Mouse (Mus musculus) liver, adult 2 months (tissue): ENCODE measurements around the gene Ism2. TPM values are rescaled to one million over a fixed set of nuclear protein-coding genes. Genes with fewer than 3 reads are reported as not detected.

Experiments used
- DNase-seq: peaks from one replicate; pipeline ENCODE4 v3.0.0-alpha.2; 2011; ENCODE audit warnings: low read depth, low spot score; ENCODE audit errors: extremely low read depth
- H3K27ac ChIP-seq: fragments of 200-500 bp; replicated peaks from 2 replicates; pipeline ENCODE4 v1.5.1; 2012; ENCODE audit warnings: low read depth, mild to moderate bottlenecking, control low read depth, inconsistent platforms, low read length; ENCODE audit not compliant: insufficient read depth
- H3K27me3 ChIP-seq: fragments of 200-500 bp; 2 replicates; pipeline ENCODE4 v1.6.1; 2012; ENCODE audit warnings: mild to moderate bottlenecking, moderate library complexity, low read length, inconsistent platforms; ENCODE audit not compliant: control insufficient read depth, insufficient read depth
- H3K36me3 ChIP-seq: fragments of 200-500 bp; 2 replicates; pipeline ENCODE4 v1.6.1; 2012; ENCODE audit warnings: low read length, inconsistent platforms; ENCODE audit not compliant: control insufficient read depth, insufficient read depth
- H3K4me1 ChIP-seq: fragments of 200-500 bp; 2 replicates; pipeline ENCODE4 v1.6.1; 2011; ENCODE audit warnings: low read length; ENCODE audit not compliant: control insufficient read depth, insufficient read depth
- H3K4me3 ChIP-seq: fragments of 200-500 bp; 2 replicates; pipeline ENCODE4 v1.5.1; 2011; ENCODE audit warnings: low read depth, mild to moderate bottlenecking, control low read depth, low read length, moderate library complexity; ENCODE audit not compliant: insufficient read depth
- H3K79me2 ChIP-seq: fragments of 200-500 bp; 2 replicates; pipeline ENCODE4 v1.6.1; 2012; ENCODE audit warnings: inconsistent platforms, mild to moderate bottlenecking, low read length, moderate library complexity; ENCODE audit not compliant: control insufficient read depth, insufficient read depth
- H3K9ac ChIP-seq: fragments of 200-500 bp; 2 replicates; pipeline ENCODE4 v1.6.1; 2012; ENCODE audit warnings: low read depth, mild to moderate bottlenecking, control low read depth, inconsistent platforms, low read length
- CTCF ChIP-seq: fragments of 200-500 bp; IDR thresholded peaks from 2 replicates; pipeline ENCODE4 v1.5.1; 2011; ENCODE audit warnings: low read depth, low read length, control low read depth
- POLR2A ChIP-seq: fragments of 200-500 bp; IDR thresholded peaks from 2 replicates; pipeline ENCODE4 v1.6.1; 2011; ENCODE audit warnings: low read length, control low read depth; ENCODE audit not compliant: insufficient read depth; ENCODE audit errors: extremely low read depth
- WGBS: fragments of 180-500 bp; shearing (Covaris S2); methylation state at CpG from one replicate; pipeline ENCODE4 v1.1.7; 2018; 5-methylcytosine and 5-hydroxymethylcytosine counted together
- polyA plus RNA-seq: library from polyadenylated mRNA; depleted of rRNA; stranded (reverse); fragments of >200 nt; gene quantifications from 2 replicates; pipeline ENCODE4 v1.2.3, GENCODE M21; 2012; rRNA removed
- total RNA-seq: library from RNA; depleted of rRNA; stranded (reverse); fragments of >200 nt; gene quantifications from 2 replicates; pipeline ENCODE4 v1.2.3, GENCODE M21; 2014; rRNA removed

Ism2 gene
- total and polyA plus RNA-seq, 2 experiments, result 0.18 to 0.28 TPM

GRCm38 (mm10) chr12:87253878-87254277 lies 45.6 kb downstream of the Ism2 start:
- no peak for TF ChIP-seq POLR2A
- no peak for TF ChIP-seq CTCF
- Histone ChIP-seq H3K9ac (no peak overlapping the region), H3K36me3 (peaks cover 72% of the 10 kb centered on the region), H3K4me1 (no peaks in the 10 kb centered on the region), H3K27me3 (no peaks in the 10 kb centered on the region), H3K27ac (no peak overlapping the region), H3K4me3 (no peak overlapping the region), H3K79me2 (no peaks in the 10 kb centered on the region)
- 96% methylated on average over 6 of the region's 6 CpGs for WGBS
- no peak for DNase-seq

DNA sequence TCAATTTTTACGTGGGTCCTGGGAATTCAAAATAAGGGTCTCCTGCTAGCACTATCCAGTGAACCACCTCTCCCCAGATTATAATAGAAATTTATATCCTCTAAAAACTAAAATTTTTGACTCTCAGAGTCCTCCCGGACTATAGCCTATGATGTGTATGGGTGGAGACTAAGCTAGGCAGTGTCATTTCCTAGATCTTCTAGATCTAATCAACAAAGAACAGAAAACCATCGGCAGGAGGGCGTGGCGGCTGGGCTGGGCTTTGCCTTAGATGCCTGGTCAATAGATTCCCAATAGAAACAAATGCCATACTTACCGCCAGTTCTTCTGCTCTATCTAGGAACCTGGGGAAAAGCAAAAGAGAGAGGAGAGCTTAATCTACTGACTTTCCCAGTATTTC lies 49.3 kb downstream of the Ism2 start:
- H3K4me1 ChIP-seq, result no peaks in the 10 kb centered on the region
- no peaks in the 10 kb centered on the region for H3K79me2 ChIP-seq
- no peak for DNase-seq
- no peaks in the 10 kb centered on the region for H3K27me3 ChIP-seq
- H3K4me3 ChIP-seq, result no peak overlapping the region
- no peak for TF ChIP-seq CTCF
- no peak for TF ChIP-seq POLR2A
- H3K27ac ChIP-seq, result no peak overlapping the region
- 91% methylated on average over 6 of the region's 6 CpGs for WGBS
- peaks cover 69% of the 10 kb centered on the region for H3K36me3 ChIP-seq
- no peak overlapping the region for H3K9ac ChIP-seq

DNA sequence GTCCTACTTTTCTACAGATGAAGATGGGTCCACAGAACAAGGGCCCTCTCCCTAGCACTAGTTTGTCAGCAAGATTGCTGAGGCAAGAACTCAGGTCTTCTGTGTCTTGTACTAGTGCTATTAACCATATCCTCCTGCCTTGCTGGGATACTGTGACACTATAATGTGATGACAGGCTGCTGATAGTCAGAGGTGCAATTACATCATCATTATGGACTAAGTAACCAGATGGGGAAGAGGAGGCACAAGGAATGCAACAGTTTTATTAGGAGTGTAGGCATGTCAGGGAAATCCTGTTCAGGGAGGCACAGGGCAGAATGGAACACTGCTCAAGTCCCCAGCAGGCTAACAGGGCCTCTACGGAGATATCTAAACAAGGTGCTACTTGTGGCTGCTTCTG lies 60.9 kb downstream of the Ism2 start, which contains the start of gene Noxred1:
Noxred1 (minus strand) TSS at position 101 of the 400 bp plus-strand sequence.
- peaks cover 32% of the 10 kb centered on the region for H3K36me3 ChIP-seq
- WGBS, result 93% methylated on average over 1 of the region's 1 CpGs
- H3K4me1 ChIP-seq, result no peaks in the 10 kb centered on the region
- no peaks in the 10 kb centered on the region for H3K27me3 ChIP-seq
- H3K27ac ChIP-seq, result no peak within 1 kb of the TSS
- DNase-seq, result no peak
- H3K79me2 ChIP-seq, result no peaks in the 10 kb centered on the region
- TF ChIP-seq POLR2A (no peak), CTCF (no peak)
- no peak within 1 kb of the TSS for H3K9ac ChIP-seq
- no peak within 1 kb of the TSS for H3K4me3 ChIP-seq

DNA sequence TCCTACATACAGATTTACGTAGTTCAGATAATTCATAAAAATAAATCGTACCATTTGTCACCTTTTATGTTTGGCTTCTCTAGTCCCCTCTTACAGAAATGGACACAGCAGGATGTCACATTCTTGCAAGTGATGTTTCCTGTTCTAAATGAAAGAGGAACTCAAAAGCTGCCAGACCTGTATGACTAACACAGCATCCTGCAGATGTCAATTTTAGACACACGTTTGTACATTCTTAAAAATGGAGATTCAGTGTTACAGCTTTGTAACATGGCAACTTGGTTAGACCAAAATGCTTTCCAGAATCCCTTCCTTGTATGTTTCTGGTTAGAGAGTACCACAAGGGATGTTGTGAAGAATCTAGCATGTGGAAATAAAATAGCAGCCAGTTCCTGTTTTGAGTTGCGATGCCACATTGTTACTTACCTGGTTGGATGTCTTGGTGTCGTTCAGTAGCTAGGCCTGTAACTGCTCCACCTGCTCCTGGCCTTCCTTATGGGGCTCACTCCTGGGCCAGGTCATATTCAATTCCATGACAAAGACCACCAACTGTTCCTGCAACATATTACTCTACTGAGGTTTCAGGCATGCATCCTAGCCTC lies 62.5 kb downstream of the Ism2 start:
- Histone ChIP-seq H3K9ac (no peak overlapping the region), H3K79me2 (no peaks in the 10 kb centered on the region), H3K36me3 (peaks cover 22% of the 10 kb centered on the region), H3K27ac (no peak overlapping the region), H3K4me3 (no peak overlapping the region), H3K4me1 (no peaks in the 10 kb centered on the region), H3K27me3 (no peaks in the 10 kb centered on the region)
- TF ChIP-seq POLR2A (no peak), CTCF (no peak)
- 81% methylated on average over 5 of the region's 5 CpGs for WGBS
- DNase-seq, result no peak

- H3K9ac ChIP-seq, result no peak overlapping the region
- DNase-seq, result no peak
- no peak overlapping the region for H3K27ac ChIP-seq
- TF ChIP-seq POLR2A (no peak), CTCF (no peak)
- H3K79me2 ChIP-seq, result no peaks in the 10 kb centered on the region
- H3K4me3 ChIP-seq, result no peak overlapping the region
- H3K4me1 ChIP-seq, result no peaks in the 10 kb centered on the region
- no peaks in the 10 kb centered on the region for H3K36me3 ChIP-seq
- H3K27me3 ChIP-seq, result no peaks in the 10 kb centered on the region
Measured at GRCm38 (mm10) chr12:87230379-87230895, 69.1 kb downstream of the Ism2 start.

DNA sequence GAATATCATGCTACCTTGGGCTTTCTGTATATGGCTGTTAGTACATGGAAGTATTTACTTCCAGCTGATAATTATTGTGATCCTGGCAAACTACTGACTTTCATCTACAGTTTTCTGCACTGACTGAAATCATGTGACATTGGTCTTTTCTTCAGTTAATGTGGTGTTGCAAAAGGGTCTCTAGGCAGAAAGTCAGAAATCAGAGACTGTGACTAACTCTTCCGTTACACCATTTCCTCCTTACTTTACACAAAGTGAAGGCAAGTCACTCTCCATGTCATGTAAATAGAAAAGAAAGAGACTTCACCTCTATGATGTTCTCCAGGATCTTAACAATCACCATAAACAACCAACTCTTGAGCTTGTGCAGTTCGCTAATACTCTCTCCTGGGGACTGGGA lies 69.9 kb downstream of the Ism2 start:
- WGBS, result 98% methylated on average over 2 of the region's 2 CpGs
- Histone ChIP-seq H3K9ac (no peak overlapping the region), H3K4me1 (no peaks in the 10 kb centered on the region), H3K27ac (no peak overlapping the region), H3K79me2 (no peaks in the 10 kb centered on the region), H3K36me3 (no peaks in the 10 kb centered on the region), H3K27me3 (no peaks in the 10 kb centered on the region), H3K4me3 (no peak overlapping the region)
- TF ChIP-seq POLR2A (no peak), CTCF (no peak)
- DNase-seq, result no peak

Other genes starting within 250 kb of the Ism2 start
- 0.13 and 0.18 TPM in 2 replicates for gene Ngb, start 197.2 kb downstream of the Ism2 start, total RNA-seq
- 0.19 and 0.23 TPM in 2 replicates for gene Ngb, start 197.2 kb downstream of the Ism2 start, polyA plus RNA-seq
- gene Gstz1, start 152.5 kb downstream of the Ism2 start, total RNA-seq, result 915 and 1,082 TPM in 2 replicates
- 816 and 942 TPM in 2 replicates for gene Gstz1, start 152.5 kb downstream of the Ism2 start, polyA plus RNA-seq
- 11.6 and 16.2 TPM in 2 replicates for gene Pomt2, start 151.7 kb downstream of the Ism2 start, total RNA-seq
- 13.0 and 14.7 TPM in 2 replicates for gene Pomt2, start 151.7 kb downstream of the Ism2 start, polyA plus RNA-seq
- gene Samd15, start 100.0 kb downstream of the Ism2 start, total RNA-seq, result not detected in 2 replicates
- not detected in 2 replicates for gene Samd15, start 100.0 kb downstream of the Ism2 start, polyA plus RNA-seq
- gene Tmed8, start 99.3 kb downstream of the Ism2 start, total RNA-seq, result 1.5 and 1.6 TPM in 2 replicates
- 0.71 and 0.77 TPM in 2 replicates for gene Tmed8, start 99.3 kb downstream of the Ism2 start, polyA plus RNA-seq
- gene Noxred1, start 61.0 kb downstream of the Ism2 start, total RNA-seq, result 0.34 TPM in 1 of 2 replicates, not detected in the other
- gene Noxred1, start 61.0 kb downstream of the Ism2 start, polyA plus RNA-seq, result 0.21 and 0.23 TPM in 2 replicates
- gene Vipas39, start 33.4 kb downstream of the Ism2 start, total RNA-seq, result 17.4 and 17.5 TPM in 2 replicates
- 9.2 and 13.3 TPM in 2 replicates for gene Vipas39, start 33.4 kb downstream of the Ism2 start, polyA plus RNA-seq
- 88.0 and 92.9 TPM in 2 replicates for gene Ahsa1, start 33.2 kb downstream of the Ism2 start, total RNA-seq
- 67.4 and 76.9 TPM in 2 replicates for gene Ahsa1, start 33.2 kb downstream of the Ism2 start, polyA plus RNA-seq
- gene Sptlc2, start 88.7 kb upstream of the Ism2 start, total RNA-seq, result 13.8 and 14.4 TPM in 2 replicates
- 4.3 and 6.5 TPM in 2 replicates for gene Sptlc2, start 88.7 kb upstream of the Ism2 start, polyA plus RNA-seq
- gene Slirp, start 144.2 kb upstream of the Ism2 start, total RNA-seq, result 25.3 and 29.7 TPM in 2 replicates
- gene Slirp, start 144.2 kb upstream of the Ism2 start, polyA plus RNA-seq, result 11.1 and 15.6 TPM in 2 replicates
- gene Alkbh1, start 144.3 kb upstream of the Ism2 start, total RNA-seq, result 8.4 and 10.3 TPM in 2 replicates
- gene Alkbh1, start 144.3 kb upstream of the Ism2 start, polyA plus RNA-seq, result 4.9 and 11.1 TPM in 2 replicates
- gene Snw1, start 172.6 kb upstream of the Ism2 start, total RNA-seq, result 23.8 and 34.8 TPM in 2 replicates
- 3.8 and 4.3 TPM in 2 replicates for gene Snw1, start 172.6 kb upstream of the Ism2 start, polyA plus RNA-seq
- gene Gm5788, start 195.0 kb upstream of the Ism2 start, total RNA-seq, result not detected in 2 replicates
- not detected in 2 replicates for gene Gm5788, start 195.0 kb upstream of the Ism2 start, polyA plus RNA-seq
- gene Gm8300, start 214.6 kb upstream of the Ism2 start, total RNA-seq, result not detected in 2 replicates
- not detected in 2 replicates for gene Gm8300, start 214.6 kb upstream of the Ism2 start, polyA plus RNA-seq